Mouse (Mus musculus) hindbrain, embryonic 15.5 days (tissue): ENCODE data around the gene Gm20708. TPM values are rescaled to one million over a fixed set of nuclear protein-coding genes. Genes with fewer than 3 reads are reported as not detected.
A peak's percentile ranks its signal among the peaks of the same experiment; 100 is the strongest.
"Not testable (repeated sequence)": the region's sequence is repeated elsewhere in the genome, so short reads cannot be mapped to it uniquely, and the experiment has no call there.

Source experiments
- ATAC-seq: fragments of 200-750 bp; cut with Nextera tagmentation; 2 replicates; pipeline ENCODE4 v1.8.0; 2017; ENCODE audit warnings: low read depth, moderate number of reproducible peaks, moderate TSS enrichment; ENCODE audit not compliant: low FRiP score
- H3K27ac ChIP-seq: fragments of 300-500 bp; sonication (generic); replicated peaks from 2 replicates; pipeline ENCODE4 v1.5.1; 2015; ENCODE audit warnings: mild to moderate bottlenecking, inconsistent platforms
- H3K27me3 ChIP-seq: fragments of 300-500 bp; sonication (generic); 2 replicates; pipeline ENCODE4 v1.6.1; 2015; ENCODE audit warnings: control low read depth, inconsistent platforms
- H3K36me3 ChIP-seq: fragments of 300-500 bp; sonication (generic); 2 replicates; pipeline ENCODE4 v1.6.1; 2015; ENCODE audit warnings: control low read depth, inconsistent platforms
- H3K4me1 ChIP-seq: fragments of 300-500 bp; sonication (generic); replicated peaks from 2 replicates; pipeline ENCODE4 v1.6.1; 2015; ENCODE audit warnings: control low read depth, inconsistent platforms
- H3K4me2 ChIP-seq: fragments of 300-500 bp; sonication (generic); 2 replicates; pipeline ENCODE4 v1.6.1; 2015; ENCODE audit warnings: moderate library complexity, mild to moderate bottlenecking, inconsistent platforms
- H3K4me3 ChIP-seq: fragments of 300-500 bp; sonication (generic); 2 replicates; pipeline ENCODE4 v1.5.1; 2015; ENCODE audit warnings: mild to moderate bottlenecking, inconsistent platforms
- H3K9ac ChIP-seq: fragments of 300-500 bp; sonication (generic); 2 replicates; pipeline ENCODE4 v1.6.1; 2015; ENCODE audit warnings: inconsistent platforms
- H3K9me3 ChIP-seq: fragments of 300-500 bp; sonication (generic); 2 replicates; pipeline ENCODE4 v1.6.1; 2016; ENCODE audit warnings: control low read depth, inconsistent platforms
- WGBS: fragments of 180-500 bp; shearing (Covaris S2); methylation state at CpG from one replicate; pipeline ENCODE4 v1.1.7; 2015; 5-methylcytosine and 5-hydroxymethylcytosine counted together
- polyA plus RNA-seq: library from polyadenylated mRNA; unstranded; fragments of >200 nt; fragmentation: Nextera tagmentation; extraction: Ambion mirVana; gene quantifications from 2 replicates; pipeline ENCODE4 v1.2.1, GENCODE M21; 2015

Gm20708 gene
- polyA plus RNA-seq, 1 experiment from 2014 or later: 1.6 TPM

- peak overlapping the region; percentile 24 for H3K4me3 ChIP-seq
- peaks cover 46% of the 10 kb centered on the region for H3K4me1 ChIP-seq
- H3K36me3 ChIP-seq: no peaks in the 10 kb centered on the region
- ATAC-seq: no peak
- no peak overlapping the region for H3K27ac ChIP-seq
- no peaks in the 10 kb centered on the region for H3K9me3 ChIP-seq
- peak overlapping the region; percentile 54 for H3K4me2 ChIP-seq
- H3K27me3 ChIP-seq: peaks cover 30% of the 10 kb centered on the region
- H3K9ac ChIP-seq: peak overlapping the region; percentile 14; the same call in 1 of the 2 replicates
- 58% methylated on average over 9 of the region's 9 CpGs for WGBS
Measured at GRCm38 (mm10) chr11:117782705-117783034, 26.8 kb upstream of the Gm20708 start.

- Histone ChIP-seq H3K27ac (no peak overlapping the region), H3K4me3 (peak overlapping the region; percentile 24), H3K9ac (peak overlapping the region; percentile 14; the same call in 1 of the 2 replicates), H3K36me3 (no peaks in the 10 kb centered on the region), H3K9me3 (no peaks in the 10 kb centered on the region), H3K4me1 (peaks cover 46% of the 10 kb centered on the region), H3K4me2 (peak overlapping the region; percentile 54), H3K27me3 (peaks cover 30% of the 10 kb centered on the region)
- ATAC-seq: peak; percentile 17; the same call in 1 of the 2 replicates
- 5% methylated on average over 31 of the region's 31 CpGs for WGBS
Measured at GRCm38 (mm10) chr11:117783089-117783488, 26.4 kb upstream of the Gm20708 start.

GRCm38 (mm10) chr11:117783683-117784309 lies 25.7 kb upstream of the Gm20708 start:
- Histone ChIP-seq H3K9ac (peak overlapping the region; percentile 14; the same call in 1 of the 2 replicates), H3K27me3 (peaks cover 27% of the 10 kb centered on the region), H3K4me3 (peak overlapping the region; percentile 24; the same call in 1 of the 2 replicates), H3K4me2 (peak overlapping the region; percentile 54), H3K36me3 (no peaks in the 10 kb centered on the region), H3K9me3 (no peaks in the 10 kb centered on the region), H3K27ac (no peak overlapping the region), H3K4me1 (peaks cover 42% of the 10 kb centered on the region)
- no peak for ATAC-seq
- WGBS: 42% methylated on average over 10 of the region's 10 CpGs

GRCm38 (mm10) chr11:117786294-117786693 lies 23.2 kb upstream of the Gm20708 start:
- no peak overlapping the region for H3K9ac ChIP-seq
- peaks cover 28% of the 10 kb centered on the region for H3K27me3 ChIP-seq
- no peaks in the 10 kb centered on the region for H3K9me3 ChIP-seq
- no peak overlapping the region for H3K4me3 ChIP-seq
- H3K27ac ChIP-seq: no peak overlapping the region
- H3K4me2 ChIP-seq: no peak overlapping the region
- no peak for ATAC-seq
- H3K36me3 ChIP-seq: no peaks in the 10 kb centered on the region
- 12% methylated on average over 10 of the region's 10 CpGs for WGBS
- H3K4me1 ChIP-seq: peaks cover 17% of the 10 kb centered on the region

- 87% methylated on average over 7 of the region's 7 CpGs for WGBS
- not testable (repeated sequence) for H3K9me3 ChIP-seq, H3K4me2 ChIP-seq, H3K4me1 ChIP-seq, H3K36me3 ChIP-seq, ATAC-seq, H3K4me3 ChIP-seq, H3K27ac ChIP-seq, H3K9ac ChIP-seq
- H3K27me3 ChIP-seq: peaks cover 22% of the 10 kb centered on the region; the same call in 1 of the 2 replicates
Measured at GRCm38 (mm10) chr11:117788481-117788880, 21.0 kb upstream of the Gm20708 start.

GRCm38 (mm10) chr11:117790286-117790685 lies 19.2 kb upstream of the Gm20708 start:
- Histone ChIP-seq H3K9me3 (no peaks in the 10 kb centered on the region), H3K27me3 (peaks cover 22% of the 10 kb centered on the region; the same call in 1 of the 2 replicates), H3K36me3 (no peaks in the 10 kb centered on the region), H3K4me3 (no peak overlapping the region), H3K4me1 (no peaks in the 10 kb centered on the region), H3K4me2 (peak overlapping the region; percentile 27; the same call in 1 of the 2 replicates), H3K27ac (no peak overlapping the region), H3K9ac (no peak overlapping the region)
- 5% methylated on average over 14 of the region's 14 CpGs for WGBS
- no peak for ATAC-seq

GRCm38 (mm10) chr11:117790703-117791440 lies 18.6 kb upstream of the Gm20708 start:
- Histone ChIP-seq H3K27ac (no peak overlapping the region), H3K9ac (no peak overlapping the region), H3K36me3 (no peaks in the 10 kb centered on the region), H3K4me2 (peak overlapping the region; percentile 27; the same call in 1 of the 2 replicates), H3K9me3 (no peaks in the 10 kb centered on the region), H3K27me3 (peaks cover 22% of the 10 kb centered on the region; the same call in 1 of the 2 replicates), H3K4me1 (no peaks in the 10 kb centered on the region), H3K4me3 (no peak overlapping the region)
- no peak for ATAC-seq
- WGBS: 37% methylated on average over 23 of the region's 23 CpGs

- no peak overlapping the region for H3K4me3 ChIP-seq
- H3K27ac ChIP-seq: no peak overlapping the region
- ATAC-seq: no peak
- H3K4me2 ChIP-seq: no peak overlapping the region
- no peaks in the 10 kb centered on the region for H3K36me3 ChIP-seq
- no peaks in the 10 kb centered on the region for H3K4me1 ChIP-seq
- H3K9ac ChIP-seq: no peak overlapping the region
- H3K9me3 ChIP-seq: no peaks in the 10 kb centered on the region
- WGBS: 87% methylated on average over 9 of the region's 9 CpGs
- peaks cover 22% of the 10 kb centered on the region; the same call in 1 of the 2 replicates for H3K27me3 ChIP-seq
Measured at GRCm38 (mm10) chr11:117791441-117791761, 18.1 kb upstream of the Gm20708 start.

- no peak overlapping the region for H3K9ac ChIP-seq
- H3K27ac ChIP-seq: no peak overlapping the region
- H3K4me3 ChIP-seq: no peak overlapping the region
- 9% methylated on average over 22 of the region's 22 CpGs for WGBS
- no peaks in the 10 kb centered on the region for H3K36me3 ChIP-seq
- H3K4me2 ChIP-seq: peak overlapping the region; percentile 29
- H3K9me3 ChIP-seq: no peaks in the 10 kb centered on the region
- no peaks in the 10 kb centered on the region for H3K4me1 ChIP-seq
- H3K27me3 ChIP-seq: peaks cover 22% of the 10 kb centered on the region; the same call in 1 of the 2 replicates
- no peak for ATAC-seq
Measured at GRCm38 (mm10) chr11:117792281-117792888, 17.1 kb upstream of the Gm20708 start.

GRCm38 (mm10) chr11:117794035-117794551 lies 15.4 kb upstream of the Gm20708 start:
- no peaks in the 10 kb centered on the region for H3K36me3 ChIP-seq
- no peak overlapping the region for H3K27ac ChIP-seq
- no peak for ATAC-seq
- H3K9ac ChIP-seq: no peak overlapping the region
- H3K4me3 ChIP-seq: no peak overlapping the region
- H3K27me3 ChIP-seq: peaks cover 22% of the 10 kb centered on the region; the same call in 1 of the 2 replicates
- WGBS: 52% methylated on average over 4 of the region's 4 CpGs
- H3K4me1 ChIP-seq: no peaks in the 10 kb centered on the region
- H3K9me3 ChIP-seq: no peaks in the 10 kb centered on the region
- H3K4me2 ChIP-seq: no peak overlapping the region

- Histone ChIP-seq H3K36me3 (no peaks in the 10 kb centered on the region), H3K4me1 (no peaks in the 10 kb centered on the region), H3K4me3 (no peak overlapping the region), H3K27me3 (peaks cover 3% of the 10 kb centered on the region; the same call in 1 of the 2 replicates), H3K9me3 (no peaks in the 10 kb centered on the region), H3K27ac (no peak overlapping the region), H3K9ac (no peak overlapping the region), H3K4me2 (no peak overlapping the region)
- 49% methylated on average over 5 of the region's 5 CpGs for WGBS
- no peak for ATAC-seq
Measured at GRCm38 (mm10) chr11:117796954-117797353, 12.5 kb upstream of the Gm20708 start.
